Mouse (Mus musculus): ENCODE results near the gene Ccdc173. TPM values are rescaled to one million over a fixed set of nuclear protein-coding genes. Genes with fewer than 3 reads are reported as not detected.

Ccdc173 gene
- 2.1 and 2.4 TPM in 2 replicates for polyA plus RNA-seq (2015; fragmentation: Nextera tagmentation; extraction: Ambion mirVana)

DNA sequence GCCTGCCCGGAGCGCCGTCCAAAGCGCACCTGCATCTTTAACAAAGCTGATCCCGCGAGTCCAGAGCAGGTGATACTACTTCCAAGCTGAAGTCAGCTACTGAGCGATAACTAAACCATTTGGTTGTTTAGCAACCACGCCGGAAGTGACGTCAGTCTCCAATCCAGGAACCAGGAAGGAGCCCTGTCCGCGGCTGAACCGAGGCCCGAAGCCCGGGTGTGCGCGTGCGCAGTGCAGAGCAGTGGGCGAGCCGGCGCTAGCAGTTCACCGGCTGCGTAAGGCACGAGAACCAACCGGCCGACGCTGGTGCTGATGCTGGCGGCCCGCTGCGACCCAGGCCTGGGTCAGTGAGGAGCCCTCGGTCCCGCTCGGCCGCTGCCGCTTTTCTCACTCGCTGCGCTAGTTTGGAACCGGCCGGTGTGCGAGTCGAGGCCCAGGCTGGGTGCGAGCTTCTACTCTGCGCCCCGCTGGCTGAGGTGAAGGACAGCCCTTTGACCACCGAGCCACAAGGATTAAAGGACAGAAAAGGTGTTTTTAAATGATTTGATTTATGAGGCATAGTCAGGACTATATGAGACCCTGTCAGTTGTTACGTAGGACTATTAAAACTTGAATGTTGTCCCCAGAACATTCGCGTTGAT is at the start of gene Ccdc173, which contains the start of gene Phospho2:
Gene Ccdc173 (minus strand): TSS at position 147 of the 641 bp plus-strand sequence.
Gene Phospho2 (plus strand): TSS at position 195 of the 641 bp plus-strand sequence.
- ATAC-seq (replicated peaks; ENCODE audit: low FRiP score, low read depth) (peak; percentile 96), DNase-seq (ENCODE audit: low spot score) (peak; percentile 99)
- no peaks in the 10 kb centered on the region for H3K27me3 ChIP-seq (ENCODE audit: insufficient read depth, low read length)
- H3K36me3 ChIP-seq (ENCODE audit: insufficient read depth, low read length): 0 out of 2 replicates have a peak, but pooled peaks cover 3% of the 10 kb centered on the region
- H3K4me1 ChIP-seq (replicated peaks; ENCODE audit: insufficient read depth, low read length): no peaks in the 10 kb centered on the region; the same call in 1 of the 2 replicates
- no peak for TF ChIP-seq CTCF (IDR thresholded peaks at IDR 0.05; ENCODE audit: low read depth)
- H3K9ac ChIP-seq (ENCODE audit: low read depth, low read length): peak within 1 kb of the TSS; percentile 59
- H3K4me2 ChIP-seq (ENCODE audit: low read length): peak within 1 kb of the TSS; percentile 85
- H3K4me3 ChIP-seq (replicated peaks; ENCODE audit: low read depth, low read length): peak within 1 kb of the TSS; percentile 50
- 1% methylated on average over 48 of the region's 48 CpGs for WGBS
- H3K9me3 ChIP-seq (replicated peaks; ENCODE audit: low read length): no peaks in the 10 kb centered on the region
- H3K27ac ChIP-seq: peak within 1 kb of the TSS; percentile 84

DNA sequence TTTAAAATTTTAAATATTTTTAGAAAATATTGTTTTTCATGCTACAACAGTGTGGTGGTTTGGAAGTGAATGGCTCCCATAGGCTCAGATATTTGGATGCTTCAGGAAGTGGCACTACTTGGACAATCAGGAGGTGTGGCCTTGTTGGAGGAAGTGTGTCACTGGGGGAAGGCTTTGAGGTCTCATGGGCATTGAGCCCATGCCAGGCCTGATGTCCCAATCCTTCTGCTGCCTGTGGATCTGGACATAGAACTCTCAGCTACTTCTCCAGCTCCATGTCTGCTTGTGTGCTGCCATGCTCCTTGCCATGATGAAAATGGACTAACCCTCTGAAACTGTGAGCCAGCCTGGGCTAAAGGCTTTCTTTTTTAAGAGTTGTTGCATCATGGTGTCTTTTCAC is 49.3 kb upstream of the Ccdc173 start:
- no peak for DNase-seq (ENCODE audit: low spot score)
- no peak for ATAC-seq (replicated peaks; ENCODE audit: low FRiP score, low read depth)
- no peak overlapping the region for H3K4me2 ChIP-seq (ENCODE audit: low read length)
- H3K36me3 ChIP-seq (ENCODE audit: insufficient read depth, low read length): 0 out of 2 replicates have a peak, but pooled peaks cover 4% of the 10 kb centered on the region
- no peak for TF ChIP-seq CTCF (IDR thresholded peaks at IDR 0.05; ENCODE audit: low read depth)
- no peak overlapping the region for H3K4me3 ChIP-seq (replicated peaks; ENCODE audit: low read depth, low read length)
- H3K27me3 ChIP-seq (ENCODE audit: insufficient read depth, low read length): no peaks in the 10 kb centered on the region
- no peak overlapping the region for H3K9ac ChIP-seq (ENCODE audit: low read depth, low read length)
- no peak overlapping the region for H3K27ac ChIP-seq
- no peaks in the 10 kb centered on the region for H3K4me1 ChIP-seq (replicated peaks; ENCODE audit: insufficient read depth, low read length)
- no peaks in the 10 kb centered on the region for H3K9me3 ChIP-seq (replicated peaks; ENCODE audit: low read length)

DNA sequence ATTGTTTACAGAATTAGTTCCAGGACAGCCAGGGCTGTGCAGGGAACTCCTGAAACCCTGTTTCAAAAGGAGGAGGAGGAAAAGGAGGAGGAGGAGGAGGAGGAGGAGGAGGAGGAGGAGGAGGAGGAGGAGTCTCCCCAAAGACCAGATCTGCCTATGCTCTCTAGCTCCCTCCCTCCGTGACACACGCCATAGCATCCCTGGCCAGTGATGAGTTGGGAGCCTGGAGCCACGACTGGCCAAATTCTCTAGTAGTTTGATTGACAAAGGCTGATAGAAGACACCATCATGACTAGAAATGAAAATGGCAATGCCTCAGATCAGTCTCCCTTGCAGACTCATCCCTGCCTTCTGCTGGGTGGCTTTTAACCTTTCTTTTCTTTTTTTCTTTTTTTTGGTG is 48.6 kb upstream of the Ccdc173 start:
- H3K4me3 ChIP-seq (replicated peaks; ENCODE audit: low read depth, low read length): no peak overlapping the region
- no peak overlapping the region for H3K4me2 ChIP-seq (ENCODE audit: low read length)
- no peak for ATAC-seq (replicated peaks; ENCODE audit: low FRiP score, low read depth)
- no peak; the same call in 1 of the 2 replicates for TF ChIP-seq CTCF (IDR thresholded peaks at IDR 0.05; ENCODE audit: low read depth)
- H3K27ac ChIP-seq: no peak overlapping the region
- H3K36me3 ChIP-seq (ENCODE audit: insufficient read depth, low read length): 0 out of 2 replicates have a peak, but pooled peaks cover 4% of the 10 kb centered on the region
- no peak overlapping the region for H3K9ac ChIP-seq (ENCODE audit: low read depth, low read length)
- no peak for DNase-seq (ENCODE audit: low spot score)
- no peaks in the 10 kb centered on the region for H3K27me3 ChIP-seq (ENCODE audit: insufficient read depth, low read length)
- no peaks in the 10 kb centered on the region for H3K9me3 ChIP-seq (replicated peaks; ENCODE audit: low read length)
- H3K4me1 ChIP-seq (replicated peaks; ENCODE audit: insufficient read depth, low read length): no peaks in the 10 kb centered on the region
- 39% methylated on average over 3 of the region's 3 CpGs for WGBS

DNA sequence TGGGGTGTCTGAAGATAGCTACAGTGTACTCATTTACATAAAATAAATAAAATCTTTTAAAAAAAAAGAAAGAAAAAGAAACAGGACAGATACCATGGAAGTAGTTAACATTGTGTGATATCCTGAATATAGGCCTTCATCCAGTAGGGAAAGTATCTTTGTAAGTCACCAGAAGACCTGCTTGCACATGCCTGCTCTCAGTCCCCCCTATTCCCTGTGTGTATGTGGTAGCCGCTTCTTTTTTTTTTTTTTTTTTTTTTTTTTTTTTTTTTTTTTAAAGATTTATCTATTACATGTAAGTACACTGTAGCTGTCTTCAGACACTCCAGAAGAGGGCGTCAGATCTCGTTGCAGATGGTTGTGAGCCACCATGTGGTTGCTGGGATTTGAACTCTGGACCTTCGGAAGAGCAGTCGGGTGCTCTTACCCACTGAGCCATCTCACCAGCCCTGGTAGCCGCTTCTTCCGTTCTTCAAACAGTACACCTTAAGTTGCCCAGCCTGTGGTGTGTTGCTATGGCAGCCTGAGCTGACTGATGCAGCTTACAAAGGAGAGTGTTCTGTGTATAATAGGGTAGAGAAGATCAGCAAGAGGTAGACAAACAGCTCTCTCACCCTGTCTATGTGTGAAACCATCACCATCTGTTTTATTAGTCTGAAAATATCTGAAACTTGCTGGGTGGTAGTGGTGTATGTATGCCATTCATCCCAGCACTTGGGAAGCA is 48.0 kb upstream of the Ccdc173 start:
- Histone ChIP-seq H3K4me3 (replicated peaks; ENCODE audit: low read depth, low read length) (no peak overlapping the region), H3K27ac (no peak overlapping the region), H3K27me3 (ENCODE audit: insufficient read depth, low read length) (no peaks in the 10 kb centered on the region), H3K4me2 (ENCODE audit: low read length) (no peak overlapping the region), H3K9ac (ENCODE audit: low read depth, low read length) (no peak overlapping the region), H3K4me1 (replicated peaks; ENCODE audit: insufficient read depth, low read length) (no peaks in the 10 kb centered on the region), H3K9me3 (replicated peaks; ENCODE audit: low read length) (no peaks in the 10 kb centered on the region), H3K36me3 (ENCODE audit: insufficient read depth, low read length) (0 out of 2 replicates have a peak, but pooled peaks cover 7% of the 10 kb centered on the region)
- ATAC-seq (replicated peaks; ENCODE audit: low FRiP score, low read depth) (no peak), DNase-seq (ENCODE audit: low spot score) (no peak)
- WGBS: 78% methylated on average over 7 of the region's 7 CpGs
- TF ChIP-seq CTCF (IDR thresholded peaks at IDR 0.05; ENCODE audit: low read depth): no peak; the same call in 1 of the 2 replicates

DNA sequence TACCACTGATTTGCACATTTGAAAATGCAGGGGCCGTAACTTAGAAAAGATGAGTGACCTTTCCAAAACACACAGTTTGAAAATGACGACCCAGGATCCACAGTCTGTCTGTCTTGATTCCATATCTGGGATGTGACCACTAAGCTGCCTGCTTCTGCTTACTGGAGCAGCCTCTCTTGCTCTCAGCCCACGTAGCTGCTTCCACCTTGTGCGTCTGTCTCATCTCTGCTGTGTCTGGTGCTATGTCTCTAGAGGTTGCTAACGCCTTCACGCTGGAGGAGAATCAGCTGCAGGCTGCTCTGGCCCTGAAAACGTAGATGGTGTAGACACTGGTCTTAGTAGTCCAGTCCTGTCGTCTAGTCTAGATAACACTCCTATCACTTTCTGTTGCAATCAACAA is 40.7 kb upstream of the Ccdc173 start:
- no peaks in the 10 kb centered on the region for H3K9me3 ChIP-seq (replicated peaks; ENCODE audit: low read length)
- H3K27ac ChIP-seq: no peak overlapping the region
- no peaks in the 10 kb centered on the region for H3K27me3 ChIP-seq (ENCODE audit: insufficient read depth, low read length)
- no peak for TF ChIP-seq CTCF (IDR thresholded peaks at IDR 0.05; ENCODE audit: low read depth)
- 91% methylated on average over 8 of the region's 8 CpGs for WGBS
- DNase-seq (ENCODE audit: low spot score) (no peak), ATAC-seq (replicated peaks; ENCODE audit: low FRiP score, low read depth) (no peak)
- H3K36me3 ChIP-seq (ENCODE audit: insufficient read depth, low read length): peaks cover 12% of the 10 kb centered on the region; the same call in 1 of the 2 replicates
- H3K9ac ChIP-seq (ENCODE audit: low read depth, low read length): no peak overlapping the region
- no peak overlapping the region for H3K4me3 ChIP-seq (replicated peaks; ENCODE audit: low read depth, low read length)
- no peaks in the 10 kb centered on the region for H3K4me1 ChIP-seq (replicated peaks; ENCODE audit: insufficient read depth, low read length)
- no peak overlapping the region for H3K4me2 ChIP-seq (ENCODE audit: low read length)

DNA sequence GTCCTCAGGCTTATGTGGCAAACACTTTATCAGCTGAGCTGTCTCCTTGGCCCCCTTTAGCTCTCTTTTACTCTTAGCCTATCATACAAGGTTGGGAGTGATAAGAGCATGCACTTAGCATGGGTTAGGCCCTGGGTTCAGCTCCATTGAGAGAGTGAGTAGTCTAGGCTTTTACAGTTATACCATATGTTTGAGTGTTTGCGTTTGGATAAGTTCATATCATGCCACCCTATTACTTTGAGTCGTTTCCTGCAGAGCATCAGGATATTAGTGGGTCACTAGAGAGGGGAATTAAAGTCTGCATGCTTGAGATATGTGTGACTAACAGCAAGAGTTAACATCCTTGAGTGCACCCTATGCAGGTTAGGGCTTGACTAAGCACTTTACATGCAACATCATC is 40.3 kb upstream of the Ccdc173 start:
- Histone ChIP-seq H3K4me2 (ENCODE audit: low read length) (no peak overlapping the region), H3K9me3 (replicated peaks; ENCODE audit: low read length) (no peaks in the 10 kb centered on the region), H3K4me3 (replicated peaks; ENCODE audit: low read depth, low read length) (no peak overlapping the region), H3K36me3 (ENCODE audit: insufficient read depth, low read length) (peaks cover 12% of the 10 kb centered on the region; the same call in 1 of the 2 replicates), H3K9ac (ENCODE audit: low read depth, low read length) (no peak overlapping the region), H3K4me1 (replicated peaks; ENCODE audit: insufficient read depth, low read length) (no peaks in the 10 kb centered on the region), H3K27me3 (ENCODE audit: insufficient read depth, low read length) (no peaks in the 10 kb centered on the region), H3K27ac (no peak overlapping the region)
- ATAC-seq (replicated peaks; ENCODE audit: low FRiP score, low read depth) (no peak), DNase-seq (ENCODE audit: low spot score) (no peak)
- 93% methylated on average over 2 of the region's 2 CpGs for WGBS
- no peak for TF ChIP-seq CTCF (IDR thresholded peaks at IDR 0.05; ENCODE audit: low read depth)
